Mouse (Mus musculus): ENCODE measurements at regions not wholly inside any gene's neighbourhood (a gene's known extent, or its start where the extent isn't known, plus 50 kb on each side); places are given as distances from the start of the nearest gene placed in this dataset.

DNA sequence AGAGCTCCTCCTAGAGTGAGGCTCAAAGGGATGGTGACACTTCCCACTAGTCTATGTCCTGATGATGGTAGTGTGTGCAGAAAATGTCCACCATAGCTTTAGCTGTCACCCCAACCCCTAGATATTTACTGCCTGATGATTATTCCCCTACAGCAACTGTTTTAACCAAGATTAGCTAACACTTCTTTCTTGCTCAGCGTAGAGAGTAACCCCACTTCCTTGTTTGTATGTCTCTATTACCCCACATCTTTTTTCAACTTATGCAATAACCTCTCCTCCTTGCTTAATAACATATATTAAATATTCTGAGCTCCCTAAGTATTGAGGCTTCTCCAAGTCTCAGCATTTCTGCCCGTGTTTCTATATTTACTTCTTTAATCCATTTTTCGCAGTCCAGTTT is 404.2 kb upstream of the Cntn3 start:
- no peak for DNase-seq

GRCm38 (mm10) chr6:103023326-103023725 is 450.4 kb upstream of the Cntn3 start:
- no peak for DNase-seq

- no peak for DNase-seq
These were observed 451.1 kb upstream of the Cntn3 start for GRCm38 (mm10) chr6:103024006-103024405.

DNA sequence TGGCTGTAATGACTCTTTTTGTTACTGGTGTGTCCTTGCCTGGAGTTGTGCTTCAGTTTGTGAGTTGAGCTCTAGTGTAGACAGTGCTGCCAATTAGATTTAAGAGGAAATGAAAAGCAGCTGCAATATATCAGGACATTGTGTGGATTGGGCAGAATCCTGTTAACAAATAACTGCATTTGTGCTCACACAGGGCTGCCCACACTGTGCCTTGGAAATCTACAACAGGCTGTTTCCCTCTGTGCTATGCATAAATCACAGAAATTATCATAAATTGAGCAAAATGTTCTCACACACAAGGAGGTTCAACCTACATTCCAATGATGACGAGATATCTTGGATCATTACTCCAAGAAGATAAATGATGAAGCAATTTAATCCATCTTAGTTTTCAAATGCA is 455.2 kb upstream of the Cntn3 start:
- no peak for DNase-seq

DNA sequence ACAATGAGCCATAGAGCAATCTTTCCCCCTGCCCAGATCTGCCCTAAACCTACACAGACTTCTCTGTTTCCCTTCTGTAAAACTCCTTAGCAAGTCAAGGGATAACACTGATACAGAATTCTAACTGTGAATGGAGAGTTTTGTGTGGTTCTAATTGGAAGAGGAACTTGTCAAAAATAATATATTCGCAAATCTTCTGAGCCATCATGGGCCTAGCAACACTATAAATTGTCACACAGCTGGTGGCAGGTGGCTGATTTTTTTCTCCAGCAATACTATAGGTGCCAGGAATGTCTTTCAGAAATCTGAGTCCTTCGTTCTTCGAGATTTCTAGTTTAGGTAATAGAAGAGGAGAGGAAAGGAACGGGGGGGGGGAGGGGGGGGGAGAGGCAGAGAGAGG is 460.5 kb upstream of the Cntn3 start:
- no peak for DNase-seq

- no peak for DNase-seq
These were observed 461.0 kb upstream of the Cntn3 start for GRCm38 (mm10) chr6:103033919-103034318.

- DNase-seq = no peak
These were observed 449.8 kb upstream of the Chl1 start for GRCm38 (mm10) chr6:103060591-103060990.

DNA sequence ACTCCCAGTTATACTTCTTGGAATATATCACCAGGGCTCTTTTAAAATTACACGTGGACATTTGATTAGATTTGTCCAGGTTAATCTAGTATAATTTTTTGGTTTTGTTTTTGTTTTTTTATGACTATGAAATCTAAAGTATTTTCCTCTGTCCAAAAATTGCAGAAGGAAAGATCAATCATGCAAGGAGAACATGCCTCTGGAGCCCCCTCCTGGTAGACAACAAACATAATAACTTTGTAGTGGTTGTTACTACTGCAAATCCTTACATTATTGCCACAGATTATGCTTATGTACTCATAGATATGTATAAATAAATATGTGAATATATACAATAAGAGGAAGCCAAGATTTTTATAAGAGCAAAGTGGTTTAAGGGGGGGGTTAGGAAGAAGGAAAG is 404.2 kb upstream of the Chl1 start:
- DNase-seq = no peak

DNA sequence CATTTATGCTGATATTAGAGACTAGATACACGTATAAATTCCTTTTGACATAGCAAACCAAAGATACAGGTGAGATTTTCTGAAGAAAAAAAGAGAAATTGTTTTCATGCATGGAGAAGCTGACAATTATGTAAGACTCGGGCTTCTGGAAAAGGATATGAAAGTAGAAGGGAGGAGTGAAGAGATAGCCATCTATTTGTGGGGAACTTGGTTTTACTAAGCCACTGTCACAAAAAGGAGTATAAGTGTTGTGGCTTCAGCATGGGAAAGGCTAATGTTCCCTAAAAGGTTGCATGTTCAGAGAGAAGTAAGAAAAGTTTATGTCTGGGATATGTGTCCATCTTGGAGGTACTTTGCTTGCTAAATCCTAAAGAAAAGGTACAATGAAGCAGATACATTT is 390.8 kb upstream of the Chl1 start:
- DNase-seq = no peak

- DNase-seq = no peak
These were observed 369.5 kb upstream of the Chl1 start for GRCm38 (mm10) chr6:103140851-103141250.

- no peak for DNase-seq
These were observed 332.5 kb upstream of the Chl1 start for GRCm38 (mm10) chr6:103177851-103178250.

- peak; percentile 4 for DNase-seq
These were observed 327.0 kb upstream of the Chl1 start for GRCm38 (mm10) chr6:103183355-103183754.

DNA sequence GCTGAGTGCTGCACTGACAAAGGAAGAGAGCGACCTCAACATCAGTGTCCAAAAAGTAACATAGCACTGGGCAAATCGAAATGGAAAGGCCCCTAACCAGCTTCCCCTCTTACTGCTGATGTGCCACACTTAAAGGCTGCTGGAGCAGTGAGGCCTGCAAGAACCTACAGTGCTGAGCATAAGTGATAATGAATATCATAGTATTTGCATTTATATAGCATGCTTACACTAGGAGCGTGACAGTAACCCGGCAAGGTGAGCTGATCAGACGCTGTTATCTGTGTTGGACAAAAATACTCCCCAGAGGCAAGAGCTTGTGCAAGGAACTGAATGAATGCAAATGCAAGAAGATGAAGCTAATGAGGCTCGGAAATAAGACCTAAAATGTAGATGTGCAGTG is 313.5 kb upstream of the Chl1 start:
- DNase-seq = no peak

DNA sequence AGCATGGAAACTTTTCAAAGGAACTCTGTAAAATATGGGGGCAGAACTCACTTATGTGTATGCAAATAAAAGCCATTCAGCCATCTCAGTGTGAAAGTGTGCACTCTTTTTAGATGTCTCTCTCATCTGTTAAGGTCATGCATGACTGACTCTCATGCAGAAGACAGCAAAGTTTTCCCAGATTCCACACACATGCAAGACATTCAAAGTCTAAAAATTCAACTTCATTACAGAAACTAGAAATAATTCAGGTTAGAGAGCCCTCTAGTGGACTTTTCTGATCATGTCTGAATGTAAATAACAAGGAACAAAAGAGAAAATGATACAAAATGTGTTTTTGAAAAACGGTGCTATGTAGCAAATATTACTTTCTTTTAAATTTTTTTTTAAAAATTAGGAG is 308.8 kb upstream of the Chl1 start:
- no peak for DNase-seq

- DNase-seq = no peak
These were observed 301.2 kb upstream of the Chl1 start for GRCm38 (mm10) chr6:103209202-103209601.

DNA sequence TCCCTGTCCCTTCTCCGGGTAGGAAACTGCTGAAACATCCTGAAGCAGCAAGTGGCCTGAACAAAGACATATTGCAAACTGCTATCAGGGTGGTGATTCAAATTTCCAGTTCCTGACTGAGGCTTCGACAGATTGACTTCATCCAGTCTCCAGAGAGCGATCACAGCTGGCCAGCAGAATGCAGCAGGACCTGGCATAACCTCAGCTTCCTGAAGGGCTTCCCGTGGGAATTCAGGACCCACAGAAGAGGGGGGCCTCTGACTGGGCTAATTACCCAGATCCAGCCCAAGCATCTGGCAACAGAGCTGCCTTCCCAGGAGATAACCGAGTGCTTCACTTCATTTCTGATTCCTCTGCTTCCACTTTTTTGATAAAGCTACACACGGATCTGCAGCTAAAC is 297.2 kb upstream of the Chl1 start:
- no peak for DNase-seq

GRCm38 (mm10) chr6:103236896-103237295 is 273.5 kb upstream of the Chl1 start:
- DNase-seq = no peak

DNA sequence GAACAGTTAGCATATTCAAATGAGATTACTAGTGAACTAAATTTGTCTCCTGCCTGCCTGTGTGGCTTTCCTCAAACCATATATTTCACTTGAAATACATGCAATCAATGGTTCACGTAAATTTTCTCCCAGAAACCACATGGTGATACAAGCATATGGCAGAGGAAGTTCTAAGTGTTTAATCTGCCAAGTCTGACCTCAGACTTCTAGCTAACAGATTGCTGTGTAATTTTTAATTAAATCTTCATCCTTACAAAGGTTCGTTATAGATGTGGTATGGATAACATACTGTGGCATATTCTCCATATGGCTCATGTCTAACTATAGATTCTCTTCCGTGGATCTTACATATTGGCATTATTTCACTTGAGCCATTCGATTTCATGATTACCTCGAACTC is 241.4 kb upstream of the Chl1 start:
- no peak for DNase-seq

DNA sequence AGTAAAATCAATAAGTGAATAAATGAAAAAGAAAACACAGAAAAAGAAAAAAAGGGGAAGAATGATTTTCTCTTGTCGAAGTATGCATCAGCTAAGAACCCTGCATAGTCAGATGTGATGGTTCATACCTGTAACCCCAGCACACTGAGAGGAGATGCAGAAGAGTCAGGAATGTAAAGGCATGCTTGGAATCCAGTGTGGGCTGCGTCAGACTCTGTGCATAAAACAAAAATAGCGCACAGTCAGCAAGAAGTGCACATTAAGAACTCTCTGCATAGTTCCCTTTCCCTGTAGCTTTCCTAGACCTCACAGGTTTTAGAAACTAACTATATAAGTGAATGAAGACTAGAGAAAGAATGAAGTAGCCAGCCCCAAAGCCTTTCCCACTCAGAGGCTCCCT is 238.2 kb upstream of the Chl1 start:
- DNase-seq = no peak

GRCm38 (mm10) chr6:103275071-103275470 is 235.3 kb upstream of the Chl1 start:
- DNase-seq = no peak

DNA sequence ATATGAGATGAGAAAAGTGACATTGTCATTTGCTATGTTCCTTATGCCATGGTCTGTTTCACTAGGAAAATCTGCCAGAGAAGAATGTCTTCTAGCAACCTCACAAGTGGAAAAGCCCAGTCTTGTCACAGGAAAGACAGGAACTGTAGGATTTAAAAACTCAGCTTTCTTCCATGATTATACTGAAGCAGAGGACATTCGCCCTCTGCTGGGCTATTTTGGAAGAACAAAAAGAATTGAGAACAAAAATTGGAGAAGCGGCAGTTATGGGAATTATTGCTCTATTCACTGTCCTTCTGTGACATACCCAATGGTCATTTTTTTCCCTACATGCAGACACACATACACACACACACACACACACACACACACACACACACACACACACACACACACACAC is 234.9 kb upstream of the Chl1 start:
- DNase-seq = no peak

GRCm38 (mm10) chr6:103296015-103296414 is 214.4 kb upstream of the Chl1 start:
- DNase-seq = peak; percentile 30

DNA sequence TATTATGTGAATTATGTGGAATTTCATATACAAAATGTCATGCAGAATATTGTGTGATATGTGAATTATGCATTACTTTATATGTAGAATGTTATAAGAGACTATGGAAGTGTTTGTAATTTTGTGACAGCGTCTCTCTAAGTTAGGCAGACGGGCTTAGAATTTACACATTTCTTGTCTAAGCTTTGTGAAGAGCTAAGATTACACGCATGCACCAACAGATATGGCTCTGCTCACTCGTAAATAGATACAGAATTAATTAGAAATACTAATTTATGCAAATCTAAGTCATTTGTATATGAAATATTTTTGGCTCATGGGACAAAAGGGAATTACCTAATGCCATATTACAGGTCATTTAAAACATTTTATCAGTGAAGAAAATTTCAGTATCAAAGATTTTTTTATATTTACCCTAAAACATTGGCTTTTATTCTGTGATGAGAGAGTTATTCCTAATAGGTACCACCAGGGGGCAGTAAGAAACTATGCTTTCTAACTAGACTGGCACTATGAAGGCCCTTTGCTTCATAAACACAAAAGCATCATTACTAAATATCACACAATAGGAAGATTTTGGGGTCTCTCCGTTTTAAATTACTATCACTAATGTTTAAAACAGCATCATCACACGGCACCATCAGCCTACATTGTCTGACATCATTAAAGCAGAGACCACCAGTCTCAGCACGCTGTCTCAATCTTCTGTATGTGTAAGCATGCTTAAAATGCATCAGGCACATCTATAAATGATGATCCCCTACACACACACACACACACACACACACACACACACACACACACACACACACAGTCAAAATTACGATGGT is 203.8 kb upstream of the Chl1 start:
- no peak for DNase-seq

DNA sequence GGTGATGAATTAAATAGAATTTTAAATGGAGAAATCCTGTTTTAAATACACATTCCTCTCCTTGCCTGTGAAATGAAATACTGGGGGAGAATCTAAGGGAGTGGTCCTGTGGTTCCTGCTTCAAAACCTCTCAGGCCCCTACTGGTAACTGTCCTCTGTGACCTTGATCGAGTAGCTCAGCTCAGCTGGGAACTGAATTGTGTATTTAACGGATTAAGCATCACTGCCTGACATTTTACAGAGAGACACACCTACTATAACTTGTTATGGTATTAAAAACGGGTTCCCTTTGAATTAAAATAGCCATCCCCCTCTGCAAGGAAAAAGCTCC is 203.2 kb upstream of the Chl1 start:
- no peak for DNase-seq

DNA sequence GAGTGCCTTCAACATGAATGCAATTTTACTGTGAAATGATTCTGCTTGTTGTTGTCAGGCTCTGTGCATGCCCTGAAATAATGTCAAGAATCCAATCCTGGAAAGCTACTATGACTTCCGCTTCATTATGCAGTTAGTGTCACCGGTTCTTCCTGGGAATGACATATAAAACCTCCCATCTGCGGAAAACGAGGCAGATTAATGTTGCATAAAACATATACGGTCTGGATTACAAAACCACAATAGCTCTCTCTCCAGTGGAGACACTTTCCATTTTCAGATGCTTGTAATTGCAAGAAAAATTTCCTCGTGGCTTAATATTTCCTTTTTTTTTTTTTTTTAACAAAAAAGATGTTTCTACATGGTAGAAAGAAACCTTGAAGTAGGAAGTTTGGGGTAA is 198.2 kb upstream of the Chl1 start:
- no peak for DNase-seq

DNA sequence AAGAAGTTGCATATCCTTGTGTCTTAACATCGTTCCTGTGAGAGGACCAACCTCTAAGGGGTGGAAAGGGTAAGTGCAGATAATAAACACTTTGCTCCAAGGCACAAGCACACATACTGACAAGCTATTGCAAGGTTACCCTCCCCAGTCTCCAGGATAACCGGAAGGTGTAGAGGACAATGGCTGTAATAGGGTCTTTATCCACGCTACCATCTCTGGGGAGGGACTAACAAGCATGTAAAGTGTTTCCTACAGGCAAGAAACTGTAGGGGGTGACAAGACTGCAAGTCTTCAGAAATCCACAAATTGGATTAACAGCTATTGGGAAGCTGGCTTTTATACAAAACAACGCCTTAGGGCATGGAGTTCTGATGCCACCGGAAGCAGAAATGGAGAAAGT is 197.5 kb upstream of the Chl1 start:
- no peak for DNase-seq
